Mouse (Mus musculus): Measurements from ENCODE around the gene Msl3l2.

The Msl3l2 gene

GRCm38 (mm10) chr10:56106333-56106995, at the start of gene Msl3l2:
Msl3l2 (plus strand) TSS chr10:56106917.
- peak; percentile 76 for DNase-seq

DNA sequence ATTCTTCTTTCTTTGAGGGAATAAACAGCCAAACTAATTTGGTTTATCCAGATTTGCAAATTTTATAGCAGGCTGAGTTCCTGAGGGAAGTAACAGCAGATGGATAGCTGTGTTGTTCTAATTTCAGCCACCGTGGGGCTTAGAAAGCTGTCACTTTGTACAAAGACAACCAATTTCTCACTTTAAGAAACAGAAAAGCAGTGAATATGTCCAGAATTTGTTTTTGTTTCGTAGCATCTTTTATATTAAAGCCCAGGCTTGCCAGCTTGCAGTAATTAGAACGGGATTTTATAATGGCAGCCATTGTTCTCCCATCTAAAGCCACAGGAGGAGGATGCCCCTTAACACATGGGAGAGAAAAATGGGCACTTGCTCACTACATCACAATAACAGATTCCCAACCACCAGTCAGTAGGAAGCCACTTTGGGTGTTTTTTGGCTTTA, 47.7 kb upstream of the Msl3l2 start:
- DNase-seq: no peak

- no peak for DNase-seq
Observed at GRCm38 (mm10) chr10:56061238-56061830, 45.4 kb upstream of the Msl3l2 start.

DNA sequence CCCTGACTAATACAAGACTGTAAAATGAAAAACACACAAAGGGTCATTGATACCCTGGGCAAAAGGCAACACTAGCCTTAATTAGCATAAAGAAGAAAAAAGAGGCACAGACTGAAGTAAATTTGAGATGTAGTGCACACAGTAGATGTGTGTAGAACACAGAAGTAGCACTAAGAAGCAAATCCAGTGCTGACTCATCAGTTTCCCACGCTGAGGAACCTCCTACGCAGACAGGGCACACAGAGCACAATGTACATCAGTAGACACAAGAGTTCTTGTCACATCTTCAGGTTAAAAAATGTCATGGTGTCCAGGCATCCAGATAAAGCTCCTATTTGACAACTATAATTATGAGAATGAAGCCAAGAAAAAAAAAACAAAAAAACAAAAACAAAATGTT, 44.0 kb upstream of the Msl3l2 start:
- DNase-seq: no peak

DNA sequence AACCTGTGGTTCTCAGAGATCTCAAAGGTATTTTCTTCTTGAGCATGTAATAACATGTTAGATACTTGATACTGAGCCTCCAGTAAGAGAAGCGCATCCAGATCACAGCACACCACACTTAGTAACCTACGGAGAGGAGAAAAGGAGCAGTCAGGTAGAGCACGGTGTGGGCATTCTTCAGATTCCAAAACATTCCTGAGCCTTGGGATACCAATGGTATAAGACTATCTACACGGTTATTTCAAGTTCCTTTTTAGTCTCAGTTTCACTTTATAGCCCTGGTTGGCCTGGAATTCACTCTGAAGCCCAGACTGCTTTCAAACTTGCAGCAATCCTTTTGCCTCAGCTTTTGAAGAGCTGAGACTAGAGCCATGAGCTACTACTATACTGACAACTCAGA, 17.0 kb upstream of the Msl3l2 start:
- no peak for DNase-seq

DNA sequence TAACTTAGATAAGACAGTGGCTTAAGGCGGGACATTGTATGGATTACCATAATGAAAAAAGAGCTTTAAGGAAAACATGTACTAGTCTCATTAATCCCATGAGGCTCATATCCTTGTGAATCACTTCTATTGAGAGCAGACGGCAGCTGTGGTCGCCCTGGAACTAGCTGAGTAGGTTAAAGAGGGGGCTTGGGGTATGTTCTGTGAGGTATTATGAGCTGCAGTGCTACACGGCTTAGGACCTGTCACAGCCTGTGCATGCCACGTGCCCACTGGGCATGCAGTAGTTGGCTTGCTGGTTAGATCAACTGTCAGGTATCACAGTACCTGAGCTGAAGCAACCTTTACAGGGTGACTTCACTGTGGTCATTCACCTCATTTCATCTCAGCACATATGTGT, 12.1 kb upstream of the Msl3l2 start:
- no peak for DNase-seq

DNA sequence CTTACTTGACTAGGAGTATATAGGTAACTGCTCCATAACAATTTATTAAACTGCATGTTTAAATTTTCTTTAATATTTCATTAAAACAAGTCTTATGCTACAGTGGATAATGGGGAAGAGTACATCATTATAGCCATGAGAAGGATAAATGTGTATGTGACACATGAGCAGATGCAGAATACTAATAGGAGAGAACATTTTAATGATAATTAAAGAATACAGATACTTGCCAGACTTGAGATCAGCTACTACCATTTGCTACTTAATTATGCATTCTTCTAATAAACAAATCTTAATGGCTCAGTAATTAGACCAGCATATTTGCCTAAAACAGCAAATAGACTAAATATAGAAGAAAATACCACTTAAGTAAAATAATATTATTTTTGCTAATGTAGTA, 10.0 kb upstream of the Msl3l2 start:
- no peak for DNase-seq

- no peak for DNase-seq
Observed at GRCm38 (mm10) chr10:56099126-56099525, 7.6 kb upstream of the Msl3l2 start.

- DNase-seq: no peak
Observed at GRCm38 (mm10) chr10:56099641-56100310, 6.9 kb upstream of the Msl3l2 start.

DNA sequence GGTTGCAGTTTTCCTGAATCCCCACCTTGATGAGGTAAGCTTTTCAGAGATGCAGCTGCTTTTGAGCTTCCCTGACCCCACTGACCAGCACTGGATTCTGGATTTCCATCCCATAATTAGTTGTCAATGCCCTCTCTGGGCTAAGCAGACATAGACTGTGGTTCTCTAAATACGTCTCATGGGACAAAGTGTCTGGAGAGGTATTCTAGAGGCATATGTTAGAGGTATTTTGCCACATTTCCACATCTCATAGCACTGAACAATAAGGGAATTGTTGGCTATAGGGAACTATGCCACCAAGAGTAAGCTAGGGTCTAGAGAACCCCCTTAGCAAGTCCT, 248 bp downstream of the Msl3l2 start:
- DNase-seq: no peak

DNA sequence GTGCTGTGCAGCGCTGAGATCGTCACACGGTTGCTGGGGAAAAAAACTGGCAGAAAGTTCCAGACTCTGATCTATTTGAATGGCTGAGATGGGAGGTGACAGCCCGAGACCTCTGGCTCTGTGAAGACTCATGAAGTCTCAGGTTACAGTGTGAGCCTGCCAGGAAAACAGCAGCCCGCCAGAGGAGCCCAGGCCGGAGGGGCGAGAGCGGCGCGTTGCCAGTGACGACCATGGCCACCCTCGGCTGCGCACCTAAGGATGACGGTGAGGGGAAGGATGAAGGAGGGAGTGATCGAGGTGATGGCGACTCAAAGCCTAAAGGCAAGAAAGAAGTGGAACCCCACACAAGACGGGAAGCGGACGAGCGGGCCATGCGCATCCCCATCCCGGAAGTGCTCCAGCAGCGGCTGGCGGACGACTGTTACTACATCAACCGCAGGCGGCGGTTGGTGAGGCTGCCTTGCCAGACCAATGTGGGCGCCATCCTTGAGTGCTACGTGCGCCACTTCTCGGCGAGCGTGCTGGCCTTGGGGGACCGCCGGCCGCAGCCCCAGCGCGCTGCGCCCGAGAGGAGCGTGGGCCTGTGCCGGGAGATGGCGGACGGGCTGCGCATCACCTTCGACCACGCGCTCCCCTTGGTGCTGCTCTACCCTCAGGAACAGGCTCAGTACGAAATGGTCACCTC, 8.4 kb downstream of the Msl3l2 start:
- DNase-seq: peak; percentile 57

- no peak for DNase-seq
Observed at GRCm38 (mm10) chr10:56115636-56116180, 9.0 kb downstream of the Msl3l2 start.

DNA sequence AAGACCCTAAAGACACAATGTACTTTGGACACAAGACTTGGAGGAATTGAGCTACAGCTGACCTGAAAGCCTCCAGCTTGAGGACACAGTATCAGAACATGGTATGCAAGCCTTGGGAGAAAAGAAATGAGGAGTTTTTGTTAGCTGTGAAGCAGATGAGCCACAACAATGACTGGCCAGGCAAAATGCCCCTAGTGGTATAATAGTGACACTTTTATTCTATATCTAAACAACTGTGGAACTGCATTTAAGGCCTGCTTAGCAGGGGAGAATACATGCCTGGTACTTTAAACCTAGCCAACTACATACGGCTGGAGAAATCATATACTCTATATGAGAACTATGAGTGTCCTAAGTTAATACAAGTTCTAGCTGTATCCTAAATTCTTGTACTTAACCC, 20.3 kb downstream of the Msl3l2 start:
- DNase-seq: no peak

DNA sequence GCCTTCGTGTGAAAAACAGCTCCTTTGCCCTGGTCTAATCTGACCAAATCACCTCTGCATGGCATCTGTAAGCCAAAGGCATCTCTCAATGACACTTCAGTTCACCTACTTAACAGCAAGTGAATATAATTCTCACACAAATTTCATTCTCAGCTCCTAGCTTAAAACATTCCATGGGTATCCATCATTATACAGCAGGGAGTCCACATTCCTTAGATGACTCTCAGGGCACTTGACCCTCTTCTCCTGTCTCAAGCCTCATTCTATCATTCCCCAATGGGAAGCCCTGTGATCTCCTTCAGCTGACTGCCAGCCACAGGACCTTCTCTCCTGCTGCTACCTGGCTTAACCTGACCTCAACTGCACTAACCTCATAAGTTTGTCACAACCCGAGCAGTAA, 22.9 kb downstream of the Msl3l2 start:
- DNase-seq: no peak

DNA sequence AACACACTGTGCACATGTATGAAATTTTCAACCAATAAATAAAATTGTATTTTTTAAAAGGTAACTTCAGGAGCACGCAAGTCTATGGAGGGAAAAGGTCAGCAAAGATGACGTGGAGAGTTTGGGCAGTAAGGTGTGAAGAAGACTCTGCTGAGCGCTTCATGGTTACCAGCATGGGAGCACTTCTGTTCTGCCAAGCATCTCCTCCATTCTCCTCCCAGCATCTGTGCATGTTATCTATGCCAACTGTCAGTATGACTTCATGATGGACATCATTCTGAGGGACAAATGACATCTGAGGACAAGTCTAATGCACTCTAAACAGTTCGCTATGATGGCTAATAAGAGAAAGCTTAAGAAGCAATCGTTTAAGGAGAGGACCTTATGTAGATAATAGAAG, 30.5 kb downstream of the Msl3l2 start:
- no peak for DNase-seq

DNA sequence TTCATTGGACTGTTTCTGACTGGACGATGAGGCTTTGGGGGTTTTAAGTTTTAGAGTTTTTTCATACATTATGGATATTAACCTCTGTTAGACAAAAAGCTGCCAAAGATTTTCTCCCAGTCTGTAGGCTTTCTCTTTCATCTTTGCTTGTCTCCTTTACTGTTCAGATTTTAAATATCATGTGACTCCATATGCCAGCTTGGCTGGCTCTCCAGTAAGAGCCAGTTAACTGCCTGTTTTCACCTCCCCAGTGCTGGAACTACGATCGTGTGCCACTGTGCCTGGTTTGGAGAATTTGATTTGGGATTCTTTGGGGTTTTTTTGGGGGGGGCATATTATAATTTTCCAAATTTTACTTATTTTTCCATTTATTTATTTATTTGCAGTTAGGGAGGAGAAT, 42.2 kb downstream of the Msl3l2 start:
- no peak for DNase-seq

- no peak for DNase-seq
Observed at GRCm38 (mm10) chr10:56156956-56157355, 50.2 kb downstream of the Msl3l2 start.

DNA sequence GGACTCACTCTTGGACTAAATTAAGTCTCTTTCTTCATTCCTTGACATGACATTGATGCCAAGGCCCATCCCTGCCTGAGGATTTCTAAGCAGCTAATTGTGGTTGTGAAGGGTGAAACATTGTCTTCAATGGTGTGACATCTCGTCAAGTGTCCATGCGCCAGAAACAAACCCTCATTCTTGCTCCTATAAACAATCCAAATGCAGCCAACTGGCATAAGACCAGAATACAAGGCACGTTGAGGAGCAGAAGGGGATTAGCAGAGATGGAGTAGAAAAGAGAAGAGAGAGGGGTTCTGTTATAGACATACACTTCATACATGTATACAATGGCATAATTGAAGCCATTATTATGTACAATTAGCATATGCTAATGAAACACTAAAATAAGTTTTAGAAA, 51.5 kb downstream of the Msl3l2 start:
- no peak for DNase-seq

- no peak for DNase-seq
Observed at GRCm38 (mm10) chr10:56158748-56159147, 52.0 kb downstream of the Msl3l2 start.

DNA sequence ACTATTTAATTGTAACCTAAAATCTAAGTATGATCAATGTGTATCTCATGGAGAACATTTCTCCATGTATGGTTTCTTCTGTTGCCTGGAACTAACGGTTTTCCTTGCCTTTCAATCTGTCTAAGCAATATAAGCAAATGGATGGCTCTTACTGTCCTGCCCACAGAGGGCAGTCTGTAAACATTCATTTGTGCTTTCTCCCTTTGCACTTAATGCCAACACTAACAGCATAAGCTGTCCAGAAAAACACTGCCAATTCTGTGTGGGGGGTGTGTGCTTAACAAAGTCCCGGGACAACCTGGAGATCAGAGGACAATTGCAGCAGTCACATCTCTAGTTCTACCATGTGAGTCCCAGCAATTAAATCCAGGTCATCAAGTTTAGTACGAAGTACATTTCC, 57.7 kb downstream of the Msl3l2 start:
- no peak for DNase-seq

- DNase-seq: no peak
Observed at GRCm38 (mm10) chr10:56165758-56166157, 59.0 kb downstream of the Msl3l2 start.
